Mouse (Mus musculus): ENCODE data around the gene Csf3. TPM values are rescaled to one million over a fixed set of nuclear protein-coding genes. Genes with fewer than 3 reads are reported as not detected.
A peak's percentile ranks its signal among the peaks of the same experiment; 100 is the strongest.
"Not testable (repeated sequence)": the region's sequence is repeated elsewhere in the genome, so short reads cannot be mapped to it uniquely, and the experiment has no call there.

Csf3 gene
- total and polyA plus RNA-seq, 2 experiments from 2014 or later: not detected

GRCm38 (mm10) chr11:98712009-98712408 lies 10.9 kb downstream of the Csf3 start:
- H3K9me3 ChIP-seq (ENCODE audit: low read length); H3K4me3 ChIP-seq (ENCODE audit: low read length); H3K9ac ChIP-seq (replicated peaks; ENCODE audit: low read length); H3K27me3 ChIP-seq (ENCODE audit: insufficient read depth, low read length); H3K27ac ChIP-seq; H3K4me1 ChIP-seq (ENCODE audit: insufficient read depth, low read length); H3K4me2 ChIP-seq (ENCODE audit: low read depth, low read length): not testable (repeated sequence)
- peak; percentile 76 for DNase-seq (ENCODE audit: low spot score)
- WGBS: 70% methylated on average over 6 of the region's 6 CpGs
- peaks cover 49% of the 10 kb centered on the region for H3K36me3 ChIP-seq (ENCODE audit: insufficient read depth, low read length)
- peak; percentile 61; the same call in 1 of the 2 replicates for ATAC-seq
- TF ChIP-seq CTCF (IDR thresholded peaks at IDR 0.05; ENCODE audit: low read depth): peak; percentile 62

- Histone ChIP-seq H3K9me3 (ENCODE audit: low read length) (no peaks in the 10 kb centered on the region), H3K4me2 (ENCODE audit: low read depth, low read length) (no peak overlapping the region), H3K27ac (no peak overlapping the region), H3K36me3 (ENCODE audit: insufficient read depth, low read length) (peaks cover 46% of the 10 kb centered on the region), H3K4me3 (ENCODE audit: low read length) (no peak overlapping the region), H3K9ac (replicated peaks; ENCODE audit: low read length) (no peak overlapping the region), H3K27me3 (ENCODE audit: insufficient read depth, low read length) (no peaks in the 10 kb centered on the region), H3K4me1 (ENCODE audit: insufficient read depth, low read length) (no peaks in the 10 kb centered on the region)
- no peak for TF ChIP-seq CTCF (IDR thresholded peaks at IDR 0.05; ENCODE audit: low read depth)
- ATAC-seq (no peak), DNase-seq (ENCODE audit: low spot score) (no peak)
- 82% methylated on average over 12 of the region's 12 CpGs for WGBS
Observed at GRCm38 (mm10) chr11:98713703-98714102, 12.6 kb downstream of the Csf3 start.

DNA sequence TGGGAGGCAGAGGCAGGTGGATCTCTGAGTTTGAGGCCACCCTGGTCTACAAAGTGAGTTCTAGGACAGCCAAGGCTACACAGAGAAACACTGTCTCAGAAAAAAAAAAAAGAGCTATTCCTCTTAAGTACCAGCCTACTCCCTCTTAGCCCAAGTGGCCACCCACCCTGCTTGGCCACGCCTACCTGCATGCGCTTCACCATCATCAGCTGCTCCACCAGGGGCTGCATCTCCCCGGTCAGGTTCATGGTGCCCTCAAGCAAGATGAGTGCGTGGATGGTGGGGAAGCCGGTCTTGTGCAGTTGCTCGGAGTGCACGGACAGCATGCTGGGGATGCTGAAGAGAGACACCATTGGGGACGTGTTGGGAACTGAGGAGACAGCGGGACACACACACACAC lies 14.9 kb downstream of the Csf3 start:
- no peak overlapping the region for H3K27ac ChIP-seq
- no peak overlapping the region for H3K9ac ChIP-seq (replicated peaks; ENCODE audit: low read length)
- peaks cover 40% of the 10 kb centered on the region for H3K36me3 ChIP-seq (ENCODE audit: insufficient read depth, low read length)

DNA sequence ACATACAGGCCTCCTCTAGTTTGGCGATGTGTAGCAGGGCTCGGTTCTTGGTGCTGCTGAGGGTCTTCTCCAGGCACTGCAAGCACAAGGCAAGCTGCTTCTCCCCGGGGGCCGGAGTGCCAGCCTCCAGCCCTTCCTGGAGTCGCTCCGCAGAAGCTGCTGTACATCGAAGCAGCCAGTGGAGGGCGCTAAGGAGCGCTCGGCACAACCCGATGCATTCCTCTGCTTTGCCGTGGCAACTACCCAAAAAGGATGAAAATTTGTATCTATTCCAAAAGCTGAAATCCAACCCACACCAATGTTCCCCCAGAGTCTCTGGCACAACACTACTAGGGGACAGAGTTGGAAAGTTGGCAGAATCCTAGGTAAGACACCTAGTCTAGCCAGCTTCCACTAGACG lies 16.8 kb downstream of the Csf3 start:
- Histone ChIP-seq H3K4me3 (ENCODE audit: low read length) (no peak overlapping the region), H3K27me3 (ENCODE audit: insufficient read depth, low read length) (no peaks in the 10 kb centered on the region), H3K27ac (peak overlapping the region; percentile 8; the same call in 1 of the 2 replicates), H3K4me1 (ENCODE audit: insufficient read depth, low read length) (no peaks in the 10 kb centered on the region), H3K36me3 (ENCODE audit: insufficient read depth, low read length) (peaks cover 32% of the 10 kb centered on the region; the same call in 1 of the 2 replicates), H3K4me2 (ENCODE audit: low read depth, low read length) (no peak overlapping the region), H3K9me3 (ENCODE audit: low read length) (no peaks in the 10 kb centered on the region), H3K9ac (replicated peaks; ENCODE audit: low read length) (no peak overlapping the region)
- ATAC-seq (peak; percentile 68), DNase-seq (ENCODE audit: low spot score) (peak; percentile 89)
- 9% methylated on average over 13 of the region's 13 CpGs for WGBS
- TF ChIP-seq CTCF (IDR thresholded peaks at IDR 0.05; ENCODE audit: low read depth): peak; percentile 92

More for the DNA sequence above, 14.9 kb downstream of the Csf3 start:
- H3K4me3 ChIP-seq (ENCODE audit: low read length): no peak overlapping the region
- ATAC-seq (no peak), DNase-seq (ENCODE audit: low spot score) (no peak)
- H3K4me1 ChIP-seq (ENCODE audit: insufficient read depth, low read length): no peaks in the 10 kb centered on the region
- H3K9me3 ChIP-seq (ENCODE audit: low read length): no peaks in the 10 kb centered on the region
- TF ChIP-seq CTCF (IDR thresholded peaks at IDR 0.05; ENCODE audit: low read depth): no peak
- H3K27me3 ChIP-seq (ENCODE audit: insufficient read depth, low read length): no peaks in the 10 kb centered on the region
- 91% methylated on average over 9 of the region's 9 CpGs for WGBS
- no peak overlapping the region for H3K4me2 ChIP-seq (ENCODE audit: low read depth, low read length)

DNA sequence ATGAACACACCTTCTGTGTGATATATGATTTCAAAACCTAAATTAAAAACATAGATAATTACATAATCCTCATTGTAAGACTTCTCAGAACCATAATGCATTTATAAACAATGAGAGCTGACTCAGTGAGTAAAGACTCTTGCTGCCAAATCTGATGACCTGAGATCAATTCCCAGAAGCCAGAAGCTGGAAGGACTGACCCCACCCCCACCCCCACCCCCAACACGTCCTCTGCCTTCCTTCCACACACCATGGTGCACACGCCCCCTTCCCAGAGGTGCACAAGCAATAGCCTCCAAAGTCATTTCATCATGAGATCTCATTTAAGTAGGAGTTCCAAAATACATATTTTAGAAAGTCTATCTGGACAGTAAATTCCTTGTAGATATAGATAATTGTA lies 19.7 kb downstream of the Csf3 start:
- no peak for TF ChIP-seq CTCF (IDR thresholded peaks at IDR 0.05; ENCODE audit: low read depth)
- H3K27ac ChIP-seq: no peak overlapping the region
- H3K9me3 ChIP-seq (ENCODE audit: low read length): no peaks in the 10 kb centered on the region
- peaks cover 14% of the 10 kb centered on the region; the same call in 1 of the 2 replicates for H3K36me3 ChIP-seq (ENCODE audit: insufficient read depth, low read length)
- no peak for ATAC-seq
- DNase-seq (ENCODE audit: low spot score): no peak
- no peaks in the 10 kb centered on the region for H3K4me1 ChIP-seq (ENCODE audit: insufficient read depth, low read length)
- H3K27me3 ChIP-seq (ENCODE audit: insufficient read depth, low read length): no peaks in the 10 kb centered on the region
- no peak overlapping the region for H3K4me2 ChIP-seq (ENCODE audit: low read depth, low read length)
- H3K4me3 ChIP-seq (ENCODE audit: low read length): no peak overlapping the region
- H3K9ac ChIP-seq (replicated peaks; ENCODE audit: low read length): no peak overlapping the region
- WGBS: 67% methylated on average over 2 of the region's 2 CpGs

GRCm38 (mm10) chr11:98721458-98722226 lies 20.6 kb downstream of the Csf3 start:
- H3K27ac ChIP-seq: peak overlapping the region; percentile 46; the same call in 1 of the 2 replicates

DNA sequence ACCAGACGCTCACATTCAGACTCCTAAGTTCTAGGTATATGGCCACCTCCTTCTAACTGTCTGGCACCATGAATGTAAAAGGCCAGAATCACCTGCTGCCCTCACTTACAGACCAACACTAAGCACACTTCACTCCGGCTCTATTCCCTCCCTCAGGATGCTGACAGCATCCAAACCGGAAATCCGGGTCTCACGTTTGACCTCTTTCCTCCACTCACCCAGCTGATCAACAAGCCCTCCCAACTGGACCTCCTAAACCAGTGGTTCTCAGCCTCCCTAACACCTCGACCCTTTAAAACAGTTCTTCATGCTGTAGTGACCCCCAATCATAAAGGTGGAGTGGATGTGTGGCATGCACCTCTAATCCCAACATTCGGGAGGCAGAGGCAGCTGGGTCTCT lies 22.0 kb downstream of the Csf3 start:
- Histone ChIP-seq H3K27me3 (ENCODE audit: insufficient read depth, low read length) (no peaks in the 10 kb centered on the region), H3K4me1 (ENCODE audit: insufficient read depth, low read length) (no peaks in the 10 kb centered on the region), H3K4me3 (ENCODE audit: low read length) (no peak overlapping the region), H3K4me2 (ENCODE audit: low read depth, low read length) (no peak overlapping the region), H3K9me3 (ENCODE audit: low read length) (no peaks in the 10 kb centered on the region), H3K36me3 (ENCODE audit: insufficient read depth, low read length) (peaks cover 20% of the 10 kb centered on the region), H3K9ac (replicated peaks; ENCODE audit: low read length) (no peak overlapping the region), H3K27ac (no peak overlapping the region)
- DNase-seq (ENCODE audit: low spot score): no peak
- TF ChIP-seq CTCF (IDR thresholded peaks at IDR 0.05; ENCODE audit: low read depth): no peak
- no peak for ATAC-seq
- 81% methylated on average over 7 of the region's 7 CpGs for WGBS

More at GRCm38 (mm10) chr11:98721458-98722226, 20.6 kb downstream of the Csf3 start:
- WGBS: 61% methylated on average over 24 of the region's 24 CpGs
- peak; percentile 85 for ATAC-seq
- Histone ChIP-seq H3K9ac (replicated peaks; ENCODE audit: low read length) (no peak overlapping the region), H3K9me3 (ENCODE audit: low read length) (no peaks in the 10 kb centered on the region), H3K4me3 (ENCODE audit: low read length) (no peak overlapping the region), H3K27me3 (ENCODE audit: insufficient read depth, low read length) (no peaks in the 10 kb centered on the region), H3K4me2 (ENCODE audit: low read depth, low read length) (no peak overlapping the region), H3K36me3 (ENCODE audit: insufficient read depth, low read length) (peaks cover 18% of the 10 kb centered on the region; the same call in 1 of the 2 replicates), H3K4me1 (ENCODE audit: insufficient read depth, low read length) (no peaks in the 10 kb centered on the region)
- peak; percentile 72 for DNase-seq (ENCODE audit: low spot score)
- TF ChIP-seq CTCF (IDR thresholded peaks at IDR 0.05; ENCODE audit: low read depth): peak; percentile 63

All from hindbrain, postnatal 0 days (tissue).